Mouse (Mus musculus): ENCODE data around the gene Bub1.

- TF ChIP-seq POLR2A (IDR thresholded peaks at IDR 0.05; ENCODE audit: insufficient read depth, low read depth, low read length) (peak; percentile 42; the same call in 1 of the 2 replicates), CTCF (IDR thresholded peaks at IDR 0.05) (no peak), EP300 (IDR thresholded peaks at IDR 0.05; ENCODE audit: insufficient read depth, low read depth, low read length) (0 out of 2 replicates have a peak, but pooled peaks have one; percentile 10)
Observed at GRCm38 (mm10) chr2:127788440-127789116, 43.1 kb downstream of the Bub1 start, which contains the start of gene Nphp1.

Data from heart, adult 2 months (tissue).